Comparison of ENCODE assay signal across 12 mouse cellular contexts in genomic region chr19:40431969-40432368, GRCm38 (mm10).
DNase-seq lines count a peak whose midpoint lies in the region; ATAC-seq and TF ChIP-seq lines count a peak whose summit lies in the region.
"Had no signal": no experiment of that assay in that cellular context is flagged by ENCODE, and none has a peak within 500 bp of the region (broad histone marks: within the 10 kb centered on the region; RNA-seq: fewer than 3 reads in every experiment).

No protein-coding gene starts in this region.

- no peaks in the 10 kb centered on the region for H3K36me3 ChIP-seq in liver, postnatal 0 days (replicated peaks; ENCODE audit: insufficient read depth, low read length)
- no peaks in the 10 kb centered on the region for H3K36me3 ChIP-seq in heart, postnatal 0 days (replicated peaks; ENCODE audit: control insufficient read depth, insufficient read depth, low read length)
- no peaks in the 10 kb centered on the region for H3K36me3 ChIP-seq in stomach, postnatal 0 days (ENCODE audit: control insufficient read depth, insufficient read depth, low read length)
- H3K36me3 ChIP-seq: intestine, embryonic 15.5 days; liver, embryonic 15.5 days had no signal

- H3K4me3 ChIP-seq in liver, postnatal 0 days (ENCODE audit: low read depth, low read length): no peak overlapping the region
- no peak overlapping the region for H3K4me3 ChIP-seq in heart, postnatal 0 days (ENCODE audit: low read depth, low read length)
- H3K4me3 ChIP-seq in stomach, postnatal 0 days (ENCODE audit: low read depth, low read length): no peak overlapping the region
- H3K4me3 ChIP-seq: intestine, embryonic 15.5 days; liver, embryonic 15.5 days had no signal

- 66% methylated on average over 4 of the region's 4 CpGs for WGBS in liver, postnatal 0 days (ENCODE audit: insufficient replicate concordance)
- WGBS in heart, postnatal 0 days: 9% methylated on average over 4 of the region's 4 CpGs
- WGBS in stomach, postnatal 0 days: 53% methylated on average over 4 of the region's 4 CpGs

- peak; percentile 20 to 82 for DNase-seq in adrenal gland, adult (ENCODE audit: inconsistent age in 2 of 2, low spot score in 1 of 2)
- no peak for DNase-seq in adrenal gland, adult 18-20 months (ENCODE audit: low spot score in 2 of 2)
- DNase-seq in liver, postnatal 0 days: no peak
- no peak for DNase-seq in liver
- peak; percentile 94 for DNase-seq in heart, postnatal 0 days (ENCODE audit: low spot score)
- DNase-seq in stomach, postnatal 0 days (ENCODE audit: low spot score): no peak
- DNase-seq in embryo, embryonic 10 days (ENCODE audit: low spot score): no peak
- DNase-seq in layer of hippocampus, adult 9-10 months (ENCODE audit: low spot score): no peak
- DNase-seq: layer of hippocampus, adult 9-11 months; thymus, postnatal 14 days had no signal

- TF ChIP-seq CTCF in liver, postnatal 0 days (IDR thresholded peaks at IDR 0.05; ENCODE audit: low read depth): no peak
- TF ChIP-seq CTCF in heart, postnatal 0 days (IDR thresholded peaks at IDR 0.05; ENCODE audit: low read depth): no peak
- no peak for TF ChIP-seq CTCF in stomach, postnatal 0 days (IDR thresholded peaks at IDR 0.05; ENCODE audit: low read depth)

- no peak overlapping the region for H3K27ac ChIP-seq in liver, postnatal 0 days (ENCODE audit: low read depth)
- peak overlapping the region; percentile 98 for H3K27ac ChIP-seq in heart, postnatal 0 days (ENCODE audit: low read depth)
- H3K27ac ChIP-seq in stomach, postnatal 0 days (replicated peaks): peak overlapping the region; percentile 31; the same call in 1 of the 2 replicates
- H3K27ac ChIP-seq: intestine, embryonic 15.5 days; liver, embryonic 15.5 days had no signal

- H3K4me1 ChIP-seq in liver, postnatal 0 days (ENCODE audit: insufficient read depth): peaks cover 18% of the 10 kb centered on the region
- H3K4me1 ChIP-seq in heart, postnatal 0 days (ENCODE audit: control insufficient read depth, insufficient read depth): peaks cover 83% of the 10 kb centered on the region
- peaks cover 8% of the 10 kb centered on the region; the same call in 1 of the 2 replicates for H3K4me1 ChIP-seq in stomach, postnatal 0 days (replicated peaks; ENCODE audit: control insufficient read depth, insufficient read depth)

- TF ChIP-seq EP300 in liver, postnatal 0 days (IDR thresholded peaks at IDR 0.05; ENCODE audit: low read depth): peak; percentile 79
- peak; percentile 99 for TF ChIP-seq EP300 in heart, postnatal 0 days (IDR thresholded peaks at IDR 0.05; ENCODE audit: low read depth)
- TF ChIP-seq EP300 in stomach, postnatal 0 days (optimal IDR thresholded peaks at IDR 0.05): no peak

- ATAC-seq in liver, postnatal 0 days: peak; percentile 27
- peak; percentile 62 for ATAC-seq in heart, postnatal 0 days (ENCODE audit: insufficient read depth, low read depth)
- ATAC-seq in stomach, postnatal 0 days (ENCODE audit: low FRiP score, low TSS enrichment): peak; percentile 30; the same call in 1 of the 2 replicates
- ATAC-seq: intestine, embryonic 15.5 days had no signal

- no peak overlapping the region for H3K4me2 ChIP-seq in liver, postnatal 0 days (ENCODE audit: low read depth, low read length)
- H3K4me2 ChIP-seq in heart, postnatal 0 days (ENCODE audit: low read depth, low read length): no peak overlapping the region
- no peak overlapping the region for H3K4me2 ChIP-seq in stomach, postnatal 0 days (replicated peaks; ENCODE audit: low read depth)
- H3K4me2 ChIP-seq: intestine, embryonic 15.5 days; liver, embryonic 15.5 days had no signal

- no peaks in the 10 kb centered on the region for H3K9me3 ChIP-seq in liver, postnatal 0 days (ENCODE audit: low read length)
- H3K9me3 ChIP-seq in heart, postnatal 0 days (replicated peaks; ENCODE audit: control insufficient read depth, low read length): no peaks in the 10 kb centered on the region
- H3K9me3 ChIP-seq in stomach, postnatal 0 days (ENCODE audit: control insufficient read depth, low read length): no peaks in the 10 kb centered on the region
- H3K9me3 ChIP-seq: intestine, embryonic 15.5 days; liver, embryonic 15.5 days had no signal

- H3K9ac ChIP-seq in liver, postnatal 0 days (replicated peaks): no peak overlapping the region
- H3K9ac ChIP-seq in heart, postnatal 0 days (replicated peaks; ENCODE audit: low read depth, low read length): no peak overlapping the region
- no peak overlapping the region for H3K9ac ChIP-seq in stomach, postnatal 0 days (ENCODE audit: low read length)
- H3K9ac ChIP-seq: intestine, embryonic 15.5 days; liver, embryonic 15.5 days had no signal

- H3K27me3 ChIP-seq in liver, postnatal 0 days (ENCODE audit: insufficient read depth, low read length): no peaks in the 10 kb centered on the region
- no peaks in the 10 kb centered on the region for H3K27me3 ChIP-seq in heart, postnatal 0 days (ENCODE audit: control insufficient read depth, insufficient read depth, low read length)
- H3K27me3 ChIP-seq in stomach, postnatal 0 days (ENCODE audit: control insufficient read depth, insufficient read depth, low read length): no peaks in the 10 kb centered on the region
- H3K27me3 ChIP-seq: intestine, embryonic 15.5 days; liver, embryonic 15.5 days had no signal

Comparison
In these comparisons a context has a peak if more than half of its experiments do, and no peak if none do; other contexts are left out.
1. DNase-seq: peak in adrenal gland, adult (2 of 2) and heart, postnatal 0 days (single experiment); none in adrenal gland, adult 18-20 months (0 of 2), liver, postnatal 0 days (single experiment), liver (single experiment), stomach, postnatal 0 days (single experiment), embryo, embryonic 10 days (single experiment) and layer of hippocampus, adult 9-10 months (single experiment).
2. Peak in every context shown above with its lines, with median percentiles within 50 percentile points of each other: ATAC-seq.